8 mouse cellular contexts compared by ENCODE assay signal in the genomic region with DNA sequence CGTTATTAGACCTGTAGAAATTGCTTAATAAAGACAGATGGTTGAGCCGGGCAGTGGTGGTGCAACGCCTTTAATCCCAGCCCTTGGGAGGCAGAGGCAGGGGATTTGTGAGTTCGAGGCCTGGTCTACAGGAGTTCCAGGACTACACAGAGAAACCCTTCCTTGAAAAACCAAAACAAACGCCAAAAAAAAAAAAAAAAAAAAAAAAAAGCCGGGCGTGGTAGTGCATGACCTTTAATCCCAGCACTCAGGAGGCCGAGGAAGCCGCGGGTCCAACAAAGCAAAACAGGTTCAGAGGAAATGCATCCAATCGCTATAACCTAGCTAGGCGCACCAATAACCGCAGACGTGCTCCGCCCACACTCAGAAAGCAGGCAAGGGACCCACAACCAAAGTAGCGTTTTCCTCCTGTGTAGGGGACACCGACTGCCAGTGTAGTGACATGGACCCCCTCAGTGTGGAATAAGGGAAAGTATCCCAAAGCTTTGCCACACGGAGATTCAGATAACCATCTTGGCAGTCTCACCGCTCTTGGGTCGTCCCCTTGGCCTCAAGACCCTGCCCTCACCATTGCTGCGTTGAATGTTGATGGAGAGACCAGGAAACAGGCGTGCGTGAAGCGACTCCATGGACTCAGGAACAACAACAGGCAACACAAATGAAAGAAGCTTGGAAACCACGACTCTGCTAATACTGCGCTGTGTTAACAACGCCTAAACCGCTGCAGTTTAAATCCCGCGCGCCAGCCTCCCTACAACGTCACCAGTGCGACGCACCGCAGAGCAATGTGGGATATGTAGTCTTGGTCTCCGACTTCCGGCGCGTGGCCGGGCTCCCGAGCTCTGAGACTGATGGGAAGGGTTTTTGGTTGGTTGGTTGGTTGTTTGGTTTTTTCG. TPM values are rescaled to one million over a fixed set of nuclear protein-coding genes. Genes with fewer than 3 reads are reported as not detected.
DNase-seq lines count a peak whose midpoint lies in the region; ATAC-seq and TF ChIP-seq lines count a peak whose summit lies in the region.

A gene (minus strand): TSS at position 777 of the 896 bp plus-strand sequence.

- peak; percentile 61 for DNase-seq in G1E (ENCODE audit: low spot score)
- DNase-seq in cerebellum, adult 18-20 months = peak; percentile 87 to 93
- peak; percentile 97 for DNase-seq in forebrain, postnatal 0 days
- DNase-seq in layer of hippocampus, adult 9-10 months (ENCODE audit: low spot score) = peak; percentile 73
- peak; percentile 77 for DNase-seq in ovary, postnatal 10 days (ENCODE audit: low spot score)
- peak; percentile 82 to 90 for DNase-seq in thymus, postnatal 10 days (ENCODE audit: low spot score in 2 of 2)

- H3K4me3 ChIP-seq in G1E (ENCODE audit: low read depth, low read length) = peak within 1 kb of the TSS; percentile 80
- peak within 1 kb of the TSS; percentile 41 for H3K4me3 ChIP-seq in forebrain, postnatal 0 days (ENCODE audit: low read depth, low read length)
- H3K4me3 ChIP-seq in lung, embryonic 16.5 days (ENCODE audit: low read length) = peak within 1 kb of the TSS; percentile 65

- H3K4me2 ChIP-seq in forebrain, postnatal 0 days (ENCODE audit: low read depth) = peak within 1 kb of the TSS; percentile 81
- H3K4me2 ChIP-seq in lung, embryonic 16.5 days (ENCODE audit: low read depth, low read length) = peak within 1 kb of the TSS; percentile 58

- peak; percentile 88 for ATAC-seq in G1E (ENCODE audit: extremely low read depth, insufficient number of reproducible peaks, low FRiP score, poor library complexity, severe bottlenecking)
- peak; percentile 100 for ATAC-seq in forebrain, postnatal 0 days
- ATAC-seq in hematopoietic stem cell, adult 5-6 weeks (replicated peaks in 1 of 2; ENCODE audit: insufficient read depth in 1 of 2, low FRiP score in 2 of 2, low TSS enrichment in 1 of 2, low read depth in 1 of 2, poor library complexity in 2 of 2, severe bottlenecking in 2 of 2) = peak; percentile 97 to 99
- ATAC-seq in lung, embryonic 16.5 days (ENCODE audit: low read depth) = peak; percentile 98

- WGBS in forebrain, postnatal 0 days = under 1% methylated on average over 42 of the region's 42 CpGs
- under 1% methylated on average over 42 of the region's 42 CpGs for WGBS in lung, embryonic 16.5 days

- TF ChIP-seq CTCF in G1E (IDR thresholded peaks at IDR 0.05; ENCODE audit: low read depth, low read length) = no peak
- TF ChIP-seq CTCF in forebrain, postnatal 0 days (IDR thresholded peaks at IDR 0.05; ENCODE audit: low read depth) = no peak

- peaks cover 31% of the 10 kb centered on the region for H3K36me3 ChIP-seq in G1E (replicated peaks)
- no peaks in the 10 kb centered on the region for H3K36me3 ChIP-seq in forebrain, postnatal 0 days (ENCODE audit: insufficient read depth)
- H3K36me3 ChIP-seq in lung, embryonic 16.5 days (ENCODE audit: control insufficient read depth, insufficient read depth, low read length) = peaks cover 24% of the 10 kb centered on the region

- H3K27ac ChIP-seq in forebrain, postnatal 0 days (ENCODE audit: low read depth, low read length) = peak within 1 kb of the TSS; percentile 74; the same call in 1 of the 2 replicates
- H3K27ac ChIP-seq in lung, embryonic 16.5 days (ENCODE audit: low read length) = peak within 1 kb of the TSS; percentile 23

- no peaks in the 10 kb centered on the region for H3K27me3 ChIP-seq in G1E (ENCODE audit: insufficient read depth, low read length)
- no peaks in the 10 kb centered on the region for H3K27me3 ChIP-seq in forebrain, postnatal 0 days (ENCODE audit: insufficient read depth, low read length)
- no peaks in the 10 kb centered on the region for H3K27me3 ChIP-seq in lung, embryonic 16.5 days (ENCODE audit: control insufficient read depth, insufficient read depth, low read depth, low read length)

- H3K9ac ChIP-seq in forebrain, postnatal 0 days = peak within 1 kb of the TSS; percentile 57
- H3K9ac ChIP-seq in lung, embryonic 16.5 days (ENCODE audit: low read length) = peak within 1 kb of the TSS; percentile 72

- H3K4me1 ChIP-seq in G1E (ENCODE audit: insufficient read depth, low read depth, low read length) = peaks cover 29% of the 10 kb centered on the region
- H3K4me1 ChIP-seq in forebrain, postnatal 0 days (ENCODE audit: insufficient read depth) = no peaks in the 10 kb centered on the region; the same call in 1 of the 2 replicates
- peaks cover 6% of the 10 kb centered on the region for H3K4me1 ChIP-seq in lung, embryonic 16.5 days (replicated peaks; ENCODE audit: control insufficient read depth, insufficient read depth, low read length)

- H3K9me3 ChIP-seq in G1E (replicated peaks) = no peaks in the 10 kb centered on the region
- no peaks in the 10 kb centered on the region for H3K9me3 ChIP-seq in forebrain, postnatal 0 days (ENCODE audit: low read length)
- no peaks in the 10 kb centered on the region for H3K9me3 ChIP-seq in lung, embryonic 16.5 days (ENCODE audit: control insufficient read depth, low read length)

RNA-seq across cellular contexts. Expression of the gene that starts here (rescaled TPM):
- total RNA-seq in G1E (2014; fragmentation: Nextera tagmentation) = 50.6 and 62.8 TPM in 2 replicates
- 50.6 and 52.0 TPM in 2 replicates for total RNA-seq in G1E (2017)
- 7.1 and 8.6 TPM in 2 replicates for polyA plus RNA-seq in G1E (2012)
- 4.2 and 9.1 TPM in 2 replicates for total RNA-seq in forebrain, postnatal 0 days (2014; rRNA removed)
- 4.4 and 5.0 TPM in 2 replicates for polyA plus RNA-seq in forebrain, postnatal 0 days (2015; fragmentation: Nextera tagmentation; extraction: Ambion mirVana)
- 21.9 and 30.0 TPM in 2 replicates for total RNA-seq in hematopoietic stem cell, adult 5-6 weeks (2017)
- 70.7 and 77.6 TPM in 2 replicates for polyA plus RNA-seq in lung, embryonic 16.5 days (2015; fragmentation: Nextera tagmentation; extraction: Ambion mirVana)

Comparison
In these comparisons a context has a peak if more than half of its experiments do, and no peak if none do; other contexts are left out.
1. Peak in every context shown above with its lines: DNase-seq, ATAC-seq, H3K4me3 ChIP-seq and H3K27ac ChIP-seq.